Mouse (Mus musculus) midbrain, postnatal 0 days (tissue): ENCODE measurements around the gene Abcg2. TPM values are rescaled to one million over a fixed set of nuclear protein-coding genes. Genes with fewer than 3 reads are reported as not detected.

Source experiments
- ATAC-seq: fragments of 200-750 bp; cut with Nextera tagmentation; 2 replicates; pipeline ENCODE4 v1.8.0; 2017; ENCODE audit warnings: moderate number of reproducible peaks, mild to moderate bottlenecking, moderate TSS enrichment, moderate library complexity; ENCODE audit not compliant: low FRiP score
- DNase-seq: peaks from one replicate; pipeline ENCODE4 v3.0.0-alpha.2; 2015; ENCODE audit warnings: low spot score
- H3K27ac ChIP-seq: fragments of 300-500 bp; sonication (generic); 2 replicates; pipeline ENCODE4 v1.5.1; 2014; ENCODE audit warnings: low read depth, mild to moderate bottlenecking, low read length, mixed read lengths
- H3K27me3 ChIP-seq: fragments of 300-500 bp; sonication (generic); 2 replicates; pipeline ENCODE4 v1.6.1; 2014; ENCODE audit warnings: low read length, control low read depth, mixed read lengths; ENCODE audit not compliant: insufficient read depth
- H3K36me3 ChIP-seq: fragments of 300-500 bp; sonication (generic); 2 replicates; pipeline ENCODE4 v1.6.1; 2014; ENCODE audit warnings: low read length, control low read depth, mixed read lengths; ENCODE audit not compliant: insufficient read depth
- H3K4me1 ChIP-seq: fragments of 300-500 bp; sonication (generic); 2 replicates; pipeline ENCODE4 v1.6.1; 2014; ENCODE audit warnings: mild to moderate bottlenecking, control low read depth, antibody characterized with exemption, low read length, mixed read lengths; ENCODE audit not compliant: insufficient read depth
- H3K4me2 ChIP-seq: fragments of 300-500 bp; sonication (generic); 2 replicates; pipeline ENCODE4 v1.6.1; 2014; ENCODE audit warnings: low read depth, mild to moderate bottlenecking, low read length, mixed read lengths; ENCODE audit not compliant: poor library complexity, severe bottlenecking
- H3K4me3 ChIP-seq: fragments of 300-500 bp; sonication (generic); 2 replicates; pipeline ENCODE4 v1.5.1; 2014; ENCODE audit warnings: low read depth, mild to moderate bottlenecking, low read length, moderate library complexity
- H3K9ac ChIP-seq: fragments of 300-500 bp; sonication (generic); replicated peaks from 2 replicates; pipeline ENCODE4 v1.6.1; 2014; ENCODE audit warnings: mild to moderate bottlenecking, low read length, moderate library complexity, mixed read lengths; ENCODE audit not compliant: poor library complexity, severe bottlenecking
- H3K9me3 ChIP-seq: fragments of 300-500 bp; sonication (generic); 2 replicates; pipeline ENCODE4 v1.6.1; 2016; ENCODE audit warnings: low read length, control low read depth
- CTCF ChIP-seq: IDR thresholded peaks from 2 replicates; pipeline ENCODE4 v1.5.1; 2016; ENCODE audit warnings: antibody characterized with exemption, mild to moderate bottlenecking
- WGBS: fragments of 180-500 bp; shearing (Covaris S2); extraction: QIAGEN DNeasy Blood & Tissue Kit; methylation state at CpG from one replicate; pipeline ENCODE4 v1.1.7; 2014; 5-methylcytosine and 5-hydroxymethylcytosine counted together
- polyA plus RNA-seq: library from polyadenylated mRNA; unstranded; fragments of >200 nt; fragmentation: Nextera tagmentation; extraction: Ambion mirVana; gene quantifications from 2 replicates; pipeline ENCODE4 v1.2.1, GENCODE M21; 2015
- total RNA-seq: library from RNA; depleted of rRNA; stranded (reverse); fragments of >200 nt; gene quantifications from 2 replicates; pipeline ENCODE4 v1.2.3, GENCODE M21; 2014

The Abcg2 gene
- total and polyA plus RNA-seq, 2 experiments from 2014 or later: 25.2 to 29.0 TPM

DNA sequence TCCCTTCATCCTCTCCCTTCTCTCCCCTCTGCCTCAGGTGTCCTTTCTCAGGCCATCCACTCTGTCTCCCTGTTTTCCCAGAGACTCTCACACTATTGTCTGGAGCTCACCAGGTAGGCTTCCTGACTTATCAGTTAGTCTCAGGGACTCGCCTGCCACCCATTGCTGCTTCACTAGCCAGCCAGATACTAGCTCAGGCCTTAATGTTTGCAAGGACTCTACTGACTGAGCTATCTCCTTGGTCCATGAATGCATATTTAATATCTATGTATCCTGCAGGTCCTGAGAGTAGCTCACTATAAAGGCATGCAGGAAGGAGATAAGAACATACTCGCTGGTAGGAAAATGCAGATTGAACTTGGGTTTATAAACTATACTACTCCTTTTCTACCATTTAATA lies 57.9 kb downstream of the Abcg2 start:
- WGBS: 85% methylated on average over 2 of the region's 2 CpGs
- H3K4me1 ChIP-seq: no peaks in the 10 kb centered on the region
- no peak overlapping the region for H3K27ac ChIP-seq

DNA sequence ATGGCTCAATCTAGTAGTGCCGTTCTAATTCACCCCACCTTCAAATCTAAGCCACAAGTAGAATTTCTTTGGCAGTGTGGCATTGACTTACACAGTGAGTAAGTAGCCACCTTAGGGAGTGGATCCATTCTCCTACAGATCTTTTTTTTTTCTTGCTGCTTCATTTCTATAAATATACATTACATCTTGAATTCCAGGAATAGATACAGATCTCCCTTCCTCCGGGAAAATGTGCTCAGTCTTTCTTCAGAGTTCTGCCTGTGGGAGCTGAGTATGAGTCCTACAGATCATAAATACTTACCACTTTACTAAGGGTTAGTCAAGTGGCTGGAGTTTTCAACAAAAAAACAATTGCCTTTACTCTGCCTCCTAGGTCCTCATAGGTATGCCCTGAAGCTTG lies 60.3 kb downstream of the Abcg2 start:
- Histone ChIP-seq H3K4me3 (no peak overlapping the region), H3K9ac (no peak overlapping the region), H3K27ac (no peak overlapping the region), H3K9me3 (no peaks in the 10 kb centered on the region), H3K36me3 (no peaks in the 10 kb centered on the region), H3K4me2 (no peak overlapping the region), H3K4me1 (no peaks in the 10 kb centered on the region), H3K27me3 (no peaks in the 10 kb centered on the region)
- DNase-seq: no peak
- ATAC-seq: no peak
- no peak for TF ChIP-seq CTCF
- WGBS: 84% methylated on average over 2 of the region's 2 CpGs

More for the DNA sequence above, 57.9 kb downstream of the Abcg2 start:
- Histone ChIP-seq H3K27me3 (no peaks in the 10 kb centered on the region), H3K9ac (no peak overlapping the region), H3K4me2 (no peak overlapping the region), H3K9me3 (no peaks in the 10 kb centered on the region), H3K4me3 (no peak overlapping the region), H3K36me3 (no peaks in the 10 kb centered on the region)
- DNase-seq (no peak), ATAC-seq (no peak)
- no peak for TF ChIP-seq CTCF

DNA sequence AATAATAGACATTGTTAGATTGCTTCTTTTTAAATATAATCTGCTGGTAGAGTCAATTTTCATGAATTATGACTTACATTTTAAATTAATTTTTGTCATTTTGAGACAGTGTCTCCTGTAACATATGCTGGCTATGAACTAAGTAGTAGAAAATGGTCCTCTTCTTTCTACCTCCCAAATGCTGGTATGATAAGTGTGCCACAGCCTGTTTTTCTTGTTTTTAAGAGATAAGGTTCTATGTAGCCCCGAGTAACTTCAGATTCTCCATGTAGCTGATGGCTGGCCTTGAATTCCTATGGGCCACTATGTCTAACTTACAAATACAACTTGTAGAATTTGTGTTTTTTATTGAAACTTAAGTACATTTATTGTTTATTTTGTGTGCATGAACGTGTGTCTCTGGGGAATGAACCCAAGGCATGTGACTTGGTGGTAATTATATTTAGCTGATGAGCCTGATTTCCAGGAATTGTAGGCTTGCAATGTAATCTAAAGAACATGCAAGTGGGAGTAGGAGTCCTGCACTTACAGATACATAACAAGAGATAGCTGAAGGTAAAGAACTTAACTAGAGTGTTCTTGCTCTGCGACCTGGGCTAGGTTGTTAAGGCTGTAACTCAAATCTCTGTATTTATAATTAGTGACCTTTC lies 63.9 kb downstream of the Abcg2 start:
- Histone ChIP-seq H3K9me3 (no peaks in the 10 kb centered on the region), H3K4me2 (no peak overlapping the region), H3K4me3 (no peak overlapping the region), H3K27me3 (no peaks in the 10 kb centered on the region), H3K4me1 (no peaks in the 10 kb centered on the region), H3K9ac (no peak overlapping the region), H3K27ac (no peak overlapping the region), H3K36me3 (no peaks in the 10 kb centered on the region)
- no peak for TF ChIP-seq CTCF
- 89% methylated on average over 3 of the region's 3 CpGs for WGBS
- DNase-seq (no peak), ATAC-seq (no peak)

DNA sequence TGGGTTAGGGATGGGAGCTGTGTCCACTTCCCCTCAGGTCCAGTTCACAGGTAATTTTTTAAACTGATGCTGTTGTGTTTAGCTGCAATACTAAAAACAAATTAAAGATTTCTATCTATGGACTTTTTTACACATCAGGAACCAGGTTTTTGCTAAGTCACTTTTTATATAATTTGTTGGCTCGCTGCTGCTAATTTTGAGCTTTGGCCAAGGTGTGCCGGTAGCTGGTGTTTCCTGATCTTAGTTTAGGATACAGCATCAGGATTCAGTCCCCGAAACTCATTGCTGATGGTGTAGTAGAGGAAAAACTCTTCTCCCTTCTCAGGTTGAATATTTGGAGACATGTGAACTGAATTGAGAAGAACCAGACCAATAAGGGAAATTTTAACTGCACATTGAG lies 65.8 kb downstream of the Abcg2 start:
- DNase-seq (no peak), ATAC-seq (no peak)
- WGBS: 94% methylated on average over 3 of the region's 3 CpGs
- H3K27ac ChIP-seq: no peak overlapping the region
- H3K4me2 ChIP-seq: no peak overlapping the region
- no peaks in the 10 kb centered on the region for H3K36me3 ChIP-seq
- H3K27me3 ChIP-seq: no peaks in the 10 kb centered on the region
- TF ChIP-seq CTCF: no peak
- H3K9ac ChIP-seq: no peak overlapping the region
- no peaks in the 10 kb centered on the region for H3K4me1 ChIP-seq
- no peak overlapping the region for H3K4me3 ChIP-seq
- no peaks in the 10 kb centered on the region for H3K9me3 ChIP-seq

DNA sequence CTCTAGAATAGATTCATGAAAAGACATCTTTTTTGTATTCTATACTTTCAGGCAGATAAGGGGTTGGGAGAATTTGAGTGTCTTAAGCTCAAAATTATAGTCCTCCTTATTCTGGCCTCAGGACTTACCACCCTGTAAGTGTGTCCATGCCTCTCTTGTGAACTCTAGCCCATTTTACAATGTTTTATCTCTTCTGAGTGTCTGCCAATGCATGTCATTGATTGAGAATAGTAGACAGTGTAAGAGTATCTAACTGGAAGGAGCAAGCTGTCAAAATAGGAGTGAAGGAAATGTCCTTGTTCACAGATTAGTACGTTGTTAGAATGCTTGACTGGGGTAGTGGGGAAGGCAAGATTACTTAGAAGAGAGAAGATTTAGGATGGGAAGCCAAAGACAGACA lies 66.7 kb downstream of the Abcg2 start:
- no peak overlapping the region for H3K4me3 ChIP-seq
- H3K9ac ChIP-seq: no peak overlapping the region
- H3K9me3 ChIP-seq: no peaks in the 10 kb centered on the region
- TF ChIP-seq CTCF: no peak
- 79% methylated on average over 1 of the region's 1 CpGs for WGBS
- H3K36me3 ChIP-seq: no peaks in the 10 kb centered on the region
- no peak overlapping the region for H3K4me2 ChIP-seq
- no peaks in the 10 kb centered on the region for H3K4me1 ChIP-seq
- no peak overlapping the region for H3K27ac ChIP-seq
- no peaks in the 10 kb centered on the region for H3K27me3 ChIP-seq
- DNase-seq (no peak), ATAC-seq (no peak)

DNA sequence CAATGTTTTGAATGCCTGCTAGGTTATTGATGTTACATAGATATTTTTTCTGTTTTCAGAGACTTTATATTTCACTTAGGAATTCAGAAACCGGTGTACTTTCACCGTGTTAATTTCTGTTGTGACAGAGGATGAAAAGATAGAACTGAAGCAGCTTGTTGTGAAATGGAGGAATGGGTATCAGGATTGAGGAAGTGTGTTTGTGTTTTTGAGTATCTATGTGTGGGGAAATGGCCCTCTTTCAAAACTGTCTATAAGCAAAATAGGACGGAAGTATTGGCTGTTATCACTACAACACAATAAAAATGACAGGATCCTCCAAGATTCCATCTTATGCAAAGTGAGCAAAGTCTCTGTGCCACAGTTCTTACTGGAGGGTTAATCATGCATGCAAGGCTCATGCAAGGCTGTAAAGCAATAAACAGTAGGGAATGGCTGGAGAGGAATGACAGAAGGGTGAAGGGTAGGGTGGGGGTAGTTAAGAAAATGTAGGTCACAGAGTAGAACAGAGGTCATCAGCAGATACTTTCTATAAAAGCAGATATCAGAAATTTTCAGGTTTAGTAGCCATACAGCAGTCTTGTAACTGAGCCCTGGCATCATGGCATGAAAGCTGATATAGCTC lies 76.7 kb downstream of the Abcg2 start:
- 94% methylated on average over 3 of the region's 3 CpGs for WGBS
- no peak overlapping the region for H3K4me3 ChIP-seq
- no peaks in the 10 kb centered on the region for H3K27me3 ChIP-seq
- H3K36me3 ChIP-seq: no peaks in the 10 kb centered on the region
- no peak overlapping the region for H3K9ac ChIP-seq
- no peaks in the 10 kb centered on the region for H3K4me1 ChIP-seq
- no peak for ATAC-seq
- DNase-seq: no peak
- H3K4me2 ChIP-seq: no peak overlapping the region
- no peak for TF ChIP-seq CTCF
- H3K27ac ChIP-seq: no peak overlapping the region
- H3K9me3 ChIP-seq: no peaks in the 10 kb centered on the region
